Mouse (Mus musculus) cerebral cortex, adult 2 months (tissue): Measurements from ENCODE around the gene Mical2.

Experiments
- WGBS: fragments of 180-500 bp; shearing (Covaris S2); methylation state at CpG from one replicate; pipeline ENCODE4 v1.1.7; 2018; 5-methylcytosine and 5-hydroxymethylcytosine counted together

The Mical2 gene

GRCm38 (mm10) chr7:112454380-112454779, 228.7 kb downstream of the Mical2 start:
- 78% methylated on average over 6 of the region's 6 CpGs for WGBS

GRCm38 (mm10) chr7:112454951-112455350, 229.3 kb downstream of the Mical2 start:
- WGBS, result 95% methylated on average over 2 of the region's 2 CpGs

- 93% methylated on average over 5 of the region's 5 CpGs for WGBS
Observed at GRCm38 (mm10) chr7:112455566-112456110, 230.0 kb downstream of the Mical2 start.

GRCm38 (mm10) chr7:112457373-112457772, 231.7 kb downstream of the Mical2 start:
- 92% methylated on average over 4 of the region's 4 CpGs for WGBS

- WGBS, result 75% methylated on average over 4 of the region's 4 CpGs
Observed at GRCm38 (mm10) chr7:112457920-112458319, 232.3 kb downstream of the Mical2 start.

- 57% methylated on average over 5 of the region's 5 CpGs for WGBS
Observed at GRCm38 (mm10) chr7:112458440-112458839, 232.8 kb downstream of the Mical2 start.
